Mouse (Mus musculus) layer of hippocampus, adult 8-10 months (tissue): ENCODE measurements around the gene Isx. TPM values are rescaled to one million over a fixed set of nuclear protein-coding genes. Genes with fewer than 3 reads are reported as not detected.
A peak's percentile ranks its signal among the peaks of the same experiment; 100 is the strongest.

Experiments used
- DNase-seq, 2 experiments: peaks; one replicate each; pipeline ENCODE4 v3.0.0; 2022; ENCODE audit warnings: low spot score in 2 of 2
- total RNA-seq, 4 experiments: library from RNA; stranded (reverse); gene quantifications; 2 replicates each; pipeline ENCODE4 v1.2.4; 2022

Gene Isx
- total RNA-seq, 4 experiments from 2014 or later = 0.26 TPM; not detected in 3

- peak; percentile 73 to 75 for DNase-seq
Measured at GRCm38 (mm10) chr8:74899796-74900195, 26.8 kb downstream of the Isx start.

GRCm38 (mm10) chr8:74901765-74902164 lies 28.8 kb downstream of the Isx start:
- no peak for DNase-seq

DNA sequence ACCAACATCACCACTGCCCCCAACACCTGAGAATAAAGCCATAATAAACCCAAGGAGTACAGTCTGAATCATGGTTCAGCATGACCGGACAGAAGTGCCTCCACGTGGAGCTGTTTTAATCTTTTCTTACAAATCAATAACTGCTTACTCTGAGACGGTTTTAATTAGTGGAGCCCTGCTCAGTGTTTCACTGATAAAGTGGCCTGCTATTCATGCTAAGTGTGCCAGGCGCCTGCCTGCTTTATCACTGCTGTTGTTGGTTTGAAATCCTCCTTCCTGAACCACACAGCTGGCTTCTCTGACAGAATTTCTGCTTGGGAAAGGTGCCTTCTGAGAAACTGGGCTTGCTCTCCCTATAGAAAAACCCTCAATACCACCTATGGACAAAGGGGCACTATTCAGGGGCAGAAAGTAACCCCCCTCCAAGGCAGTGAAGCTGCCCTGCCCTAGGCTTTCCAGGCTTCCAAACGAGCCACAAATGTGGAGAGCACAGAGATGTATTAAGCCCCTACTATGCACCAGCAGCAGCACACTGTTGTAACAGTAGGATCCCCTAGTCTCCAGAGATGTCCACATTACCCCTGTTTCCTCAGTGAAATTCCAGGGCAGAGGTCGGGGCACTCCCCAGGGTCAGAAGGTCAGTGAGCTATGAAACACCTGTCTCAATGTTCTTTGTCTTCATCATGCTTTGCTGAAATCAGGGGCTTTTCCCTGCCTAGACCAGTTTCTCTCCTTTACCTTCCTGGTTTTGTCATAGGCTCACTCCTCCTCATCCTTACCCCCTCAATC lies 30.3 kb downstream of the Isx start:
- DNase-seq = no peak

- no peak for DNase-seq
Measured at GRCm38 (mm10) chr8:74906333-74906732, 33.4 kb downstream of the Isx start.

DNA sequence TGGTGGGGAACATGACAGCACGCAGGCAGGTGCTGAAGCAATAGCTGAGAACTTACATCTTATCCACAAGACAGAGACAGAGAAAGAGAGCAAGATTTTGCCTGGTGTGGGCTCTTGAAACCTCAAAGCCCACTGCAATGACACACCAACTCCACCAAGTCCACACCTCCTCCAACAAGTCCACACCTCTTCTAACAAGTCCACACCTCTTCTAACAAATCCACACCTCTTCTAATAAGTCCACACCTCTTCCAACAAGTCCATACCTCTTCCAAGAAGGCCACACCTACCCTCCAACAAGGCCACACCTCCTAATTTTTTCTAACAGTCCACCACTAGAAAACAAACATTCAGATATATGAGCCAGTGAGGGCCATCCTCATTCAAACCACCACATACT lies 37.7 kb downstream of the Isx start:
- DNase-seq = no peak

- peak; percentile 48 to 49 for DNase-seq
Measured at GRCm38 (mm10) chr8:74920691-74921421, 47.9 kb downstream of the Isx start.

GRCm38 (mm10) chr8:74921882-74922518 lies 49.0 kb downstream of the Isx start:
- DNase-seq = peak; percentile 35 to 49

- no peak for DNase-seq
Measured at GRCm38 (mm10) chr8:74927940-74928339, 55.0 kb downstream of the Isx start.

DNA sequence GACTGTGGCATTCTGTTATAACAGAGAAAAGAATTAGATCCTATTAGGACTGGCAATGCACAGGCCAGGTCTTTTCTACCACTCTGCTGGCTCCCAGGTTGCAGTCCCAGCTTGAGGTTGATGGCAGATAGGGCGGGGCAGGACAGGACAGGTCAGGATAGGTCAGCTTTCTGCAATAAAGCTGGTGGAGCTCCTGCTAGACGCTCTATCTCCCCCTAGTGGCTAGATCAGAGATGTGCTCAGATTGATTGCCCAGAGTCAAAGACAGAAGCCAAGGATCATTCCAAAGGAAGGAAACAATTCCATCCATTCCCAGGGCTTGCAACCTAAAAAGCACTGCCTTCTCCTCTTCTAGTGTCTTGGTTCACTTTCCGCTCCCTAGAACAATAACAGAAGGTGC lies 57.8 kb downstream of the Isx start:
- DNase-seq = no peak

GRCm38 (mm10) chr8:74935308-74935707 lies 62.3 kb downstream of the Isx start:
- peak; percentile 30 to 35 for DNase-seq

DNA sequence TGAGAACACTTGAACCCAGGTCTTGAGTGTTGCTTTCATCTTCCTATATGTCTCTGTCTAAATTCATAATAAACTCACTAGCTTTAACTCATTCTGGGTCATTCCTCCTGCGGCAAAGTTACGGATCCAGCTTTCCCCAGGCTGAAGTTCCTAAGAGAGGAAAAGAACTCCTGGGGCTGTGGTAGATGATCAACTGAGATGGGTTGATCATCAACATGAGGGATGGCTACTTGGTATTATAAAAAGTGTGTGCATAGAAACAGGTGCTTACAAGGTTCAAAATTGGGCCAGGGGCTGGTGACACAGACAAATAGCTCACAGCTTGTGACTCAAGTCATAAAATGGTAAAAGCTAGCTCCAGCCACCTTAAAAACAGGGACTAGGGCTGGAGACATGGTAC lies 63.7 kb downstream of the Isx start:
- DNase-seq = no peak

- DNase-seq = no peak
Measured at GRCm38 (mm10) chr8:74942056-74942455, 69.1 kb downstream of the Isx start.

Other genes starting within 250 kb of the Isx start
- gene Hmgxb4, start 120.2 kb downstream of the Isx start, total RNA-seq = 10 to 100 TPM; 26.2 to 29.8 (median 27.6) TPM
- 10 to 100 TPM; 33.4 to 45.8 (median 37.3) TPM for gene Tom1, start 160.5 kb downstream of the Isx start, total RNA-seq
- 10 to 100 TPM in 2 of 4 experiments, 1 to 10 TPM in 2; 4.9 to 14.6 (median 9.5) TPM for gene Hmox1, start 220.4 kb downstream of the Isx start, total RNA-seq
- gene Mcm5, start 236.4 kb downstream of the Isx start, total RNA-seq = 1 to 10 TPM; 6.0 to 7.6 (median 6.4) TPM